Mouse (Mus musculus): ENCODE measurements at regions not wholly inside any gene's neighbourhood (a gene's known extent, or its start where the extent isn't known, plus 50 kb on each side); places are given as distances from the start of the nearest gene placed in this dataset.

DNA sequence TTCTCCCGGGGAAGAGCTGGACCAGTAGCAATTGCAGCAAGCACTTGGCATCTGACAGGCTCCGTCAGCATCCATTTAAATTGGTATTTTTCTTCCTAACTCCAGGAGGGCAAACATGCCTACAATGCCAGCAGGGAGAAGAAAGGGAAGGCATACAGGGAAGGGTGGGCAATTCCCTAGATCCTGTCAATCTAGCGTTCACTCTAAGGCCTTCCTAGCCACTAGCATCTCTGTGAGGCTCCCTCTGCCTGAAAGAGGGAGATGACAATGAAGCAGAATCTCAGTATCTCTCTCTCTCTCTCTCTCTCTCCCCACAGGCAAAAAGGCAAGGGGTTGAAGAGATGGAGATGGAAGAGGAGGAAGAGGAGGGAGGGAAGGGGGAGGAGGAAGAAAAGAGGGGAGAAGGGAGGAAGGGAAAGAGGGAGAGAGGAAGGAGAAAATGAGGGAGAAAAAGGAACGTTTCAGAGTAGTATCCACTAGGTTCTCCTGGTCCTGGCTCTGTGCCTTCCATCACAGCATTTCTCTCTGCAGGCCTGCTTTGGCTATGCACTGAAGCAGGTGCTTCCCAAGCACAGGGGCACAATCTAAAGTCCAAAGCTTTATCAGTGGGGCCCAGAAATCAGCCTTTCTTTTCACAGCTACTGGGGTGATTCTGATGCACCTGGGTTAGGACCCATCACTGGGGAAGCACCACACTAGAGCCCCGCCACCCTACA lies 72.2 kb upstream of the Frmpd3 start:
- no peak for ATAC-seq (ENCODE audit: low FRiP score, low TSS enrichment)

DNA sequence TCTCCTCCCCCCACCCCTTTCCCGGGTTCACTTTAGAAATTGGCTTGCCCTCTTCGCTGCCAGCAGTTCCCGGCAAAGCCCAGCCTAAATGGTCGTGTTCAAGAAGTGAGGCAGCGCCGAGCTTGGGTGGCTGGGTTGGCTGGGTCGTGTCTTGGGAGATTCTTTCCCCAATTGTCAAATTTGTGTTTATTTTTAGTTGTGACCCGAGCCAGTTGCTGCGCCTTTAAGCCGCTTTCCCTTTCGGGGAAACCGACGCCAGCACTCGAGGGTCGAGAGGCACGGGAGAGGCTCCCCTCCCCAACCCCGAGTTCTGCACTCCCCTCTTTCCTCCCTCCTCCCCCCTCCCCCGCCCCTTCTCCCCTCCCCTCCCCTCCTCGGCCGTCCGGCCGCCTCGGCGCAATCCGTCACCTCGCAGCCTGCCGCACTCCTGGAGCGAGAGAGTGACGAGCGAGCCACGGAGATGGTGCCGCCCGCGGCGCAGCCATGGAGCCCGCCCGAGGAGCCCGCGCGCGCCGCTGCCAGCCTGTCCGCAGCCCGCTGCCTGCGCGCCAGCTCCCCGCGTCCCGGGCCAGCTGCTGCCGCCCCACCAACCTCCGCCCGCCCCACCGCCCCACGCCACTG lies 64.6 kb upstream of the Frmpd3 start:
- peak overlapping the region; percentile 56 for H3K4me2 ChIP-seq (ENCODE audit: low read length)
- peak; percentile 75 for ATAC-seq (ENCODE audit: low FRiP score, low TSS enrichment)
- H3K27ac ChIP-seq (replicated peaks; ENCODE audit: low read depth, low read length) = peak overlapping the region; percentile 72
- no peaks in the 10 kb centered on the region for H3K27me3 ChIP-seq (ENCODE audit: control insufficient read depth, insufficient read depth, low read length)
- H3K9ac ChIP-seq (replicated peaks; ENCODE audit: low read length) = peak overlapping the region; percentile 70
- DNase-seq = peak; percentile 65
- no peaks in the 10 kb centered on the region for H3K9me3 ChIP-seq (ENCODE audit: control insufficient read depth, low read length)
- no peaks in the 10 kb centered on the region for H3K4me1 ChIP-seq (ENCODE audit: control insufficient read depth, insufficient read depth, low read length)
- 15% methylated on average over 40 of the region's 54 CpGs for WGBS
- H3K36me3 ChIP-seq (ENCODE audit: control insufficient read depth, insufficient read depth, low read length) = no peaks in the 10 kb centered on the region
- peak overlapping the region; percentile 53 for H3K4me3 ChIP-seq (replicated peaks; ENCODE audit: low read depth, low read length)

More for the DNA sequence above, 72.2 kb upstream of the Frmpd3 start:
- H3K4me2 ChIP-seq (ENCODE audit: low read length) = no peak overlapping the region
- H3K9ac ChIP-seq (replicated peaks; ENCODE audit: low read length) = no peak overlapping the region
- H3K4me3 ChIP-seq (replicated peaks; ENCODE audit: low read depth, low read length) = no peak overlapping the region
- peak; percentile 13 for DNase-seq
- no peaks in the 10 kb centered on the region for H3K9me3 ChIP-seq (ENCODE audit: control insufficient read depth, low read length)
- H3K36me3 ChIP-seq (ENCODE audit: control insufficient read depth, insufficient read depth, low read length) = no peaks in the 10 kb centered on the region
- H3K4me1 ChIP-seq (ENCODE audit: control insufficient read depth, insufficient read depth, low read length) = no peaks in the 10 kb centered on the region
- H3K27ac ChIP-seq (replicated peaks; ENCODE audit: low read depth, low read length) = no peak overlapping the region
- H3K27me3 ChIP-seq (ENCODE audit: control insufficient read depth, insufficient read depth, low read length) = no peaks in the 10 kb centered on the region
- WGBS = 45% methylated on average over 5 of the region's 5 CpGs

DNA sequence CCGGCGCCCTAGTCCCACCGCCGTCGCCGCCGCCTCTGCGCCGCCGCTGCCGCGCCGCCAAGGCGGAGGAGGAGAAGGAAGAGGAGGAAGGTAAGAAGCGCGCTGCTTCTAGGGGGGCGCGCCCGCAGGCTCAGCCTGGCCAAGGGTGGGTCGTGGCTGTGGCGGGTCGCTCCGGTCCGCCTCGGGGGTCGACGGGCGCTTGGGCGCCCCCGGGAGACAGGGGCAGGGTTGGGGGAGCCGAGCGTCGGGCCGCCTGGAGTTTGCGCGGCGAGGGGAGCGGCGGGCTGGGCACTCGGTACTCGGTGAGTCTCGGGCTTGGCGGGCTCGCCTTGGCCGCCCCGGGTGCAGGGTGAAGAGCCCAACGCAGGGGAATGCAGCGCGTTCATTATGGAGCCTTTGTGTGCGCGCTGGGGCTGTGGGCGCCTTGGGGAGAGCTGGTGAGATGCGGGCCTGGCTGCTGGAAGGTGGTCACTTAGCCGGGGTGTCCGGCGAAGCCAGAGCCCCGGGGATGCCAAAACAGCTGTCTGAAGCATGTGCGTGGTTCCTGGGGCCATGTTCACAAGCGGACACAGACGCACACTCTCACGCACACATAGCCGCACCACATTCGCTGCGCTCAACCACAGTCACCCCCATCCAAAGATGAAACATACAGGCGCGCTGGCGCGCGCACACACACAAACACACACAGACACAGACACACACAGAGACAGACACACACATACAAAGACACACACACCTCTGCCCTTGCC lies 63.9 kb upstream of the Frmpd3 start:
- WGBS = 23% methylated on average over 62 of the region's 69 CpGs
- H3K4me1 ChIP-seq (ENCODE audit: control insufficient read depth, insufficient read depth, low read length) = no peaks in the 10 kb centered on the region
- peak overlapping the region; percentile 53 for H3K4me3 ChIP-seq (replicated peaks; ENCODE audit: low read depth, low read length)
- H3K4me2 ChIP-seq (ENCODE audit: low read length) = peak overlapping the region; percentile 56
- peak; percentile 41 for ATAC-seq (ENCODE audit: low FRiP score, low TSS enrichment)
- H3K27ac ChIP-seq (replicated peaks; ENCODE audit: low read depth, low read length) = peak overlapping the region; percentile 72
- DNase-seq = peak; percentile 56
- H3K9me3 ChIP-seq (ENCODE audit: control insufficient read depth, low read length) = no peaks in the 10 kb centered on the region
- no peaks in the 10 kb centered on the region for H3K27me3 ChIP-seq (ENCODE audit: control insufficient read depth, insufficient read depth, low read length)
- peak overlapping the region; percentile 70 for H3K9ac ChIP-seq (replicated peaks; ENCODE audit: low read length)
- no peaks in the 10 kb centered on the region for H3K36me3 ChIP-seq (ENCODE audit: control insufficient read depth, insufficient read depth, low read length)

DNA sequence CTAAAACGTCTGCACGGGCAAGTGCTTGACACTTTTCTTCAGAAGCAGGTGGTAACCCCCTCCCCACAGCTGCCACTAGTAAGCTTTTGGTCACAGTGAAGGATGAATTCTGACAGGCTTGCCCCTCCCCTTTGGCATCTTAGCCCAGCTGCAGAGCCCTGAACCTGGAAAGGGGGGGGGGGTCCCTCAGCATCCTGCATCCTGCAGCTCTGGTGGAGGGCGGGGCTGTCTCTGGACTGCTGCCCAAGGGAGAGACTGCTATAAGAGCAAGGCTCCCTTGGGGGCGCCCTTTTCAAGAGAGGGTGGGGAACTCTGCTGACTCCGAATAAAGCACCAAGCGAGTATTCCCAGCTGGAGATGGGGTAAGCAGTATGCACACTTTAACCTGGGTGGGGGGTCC lies 62.8 kb upstream of the Frmpd3 start:
- H3K4me3 ChIP-seq (replicated peaks; ENCODE audit: low read depth, low read length) = peak overlapping the region; percentile 53; the same call in 1 of the 2 replicates
- no peak overlapping the region for H3K27ac ChIP-seq (replicated peaks; ENCODE audit: low read depth, low read length)
- H3K9me3 ChIP-seq (ENCODE audit: control insufficient read depth, low read length) = no peaks in the 10 kb centered on the region
- H3K36me3 ChIP-seq (ENCODE audit: control insufficient read depth, insufficient read depth, low read length) = no peaks in the 10 kb centered on the region
- peak overlapping the region; percentile 56 for H3K4me2 ChIP-seq (ENCODE audit: low read length)
- H3K9ac ChIP-seq (replicated peaks; ENCODE audit: low read length) = no peak overlapping the region
- 25% methylated on average over 6 of the region's 6 CpGs for WGBS
- H3K27me3 ChIP-seq (ENCODE audit: control insufficient read depth, insufficient read depth, low read length) = no peaks in the 10 kb centered on the region
- ATAC-seq (ENCODE audit: low FRiP score, low TSS enrichment) (peak; percentile 49; the same call in 1 of the 2 replicates), DNase-seq (peak; percentile 68)
- no peaks in the 10 kb centered on the region for H3K4me1 ChIP-seq (ENCODE audit: control insufficient read depth, insufficient read depth, low read length)

DNA sequence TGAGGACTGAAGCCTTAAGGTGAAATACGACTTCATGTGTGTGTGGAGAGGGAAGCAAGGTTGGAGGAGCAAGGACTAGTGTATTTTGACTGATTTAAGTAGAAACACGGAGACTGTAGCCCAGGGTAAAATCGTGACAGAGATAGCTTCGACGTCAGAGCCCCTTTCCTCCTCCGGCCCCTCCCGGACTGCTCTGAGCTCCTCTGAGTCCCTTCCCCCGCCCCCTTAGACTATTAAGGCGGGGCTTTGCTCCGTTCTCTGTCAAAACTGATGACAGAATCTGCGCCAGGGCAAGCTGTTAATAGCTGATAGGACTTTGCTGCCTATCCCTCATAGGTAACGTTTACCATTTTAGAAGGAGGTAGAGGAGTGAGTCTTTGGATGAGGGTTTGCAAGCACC lies 62.0 kb upstream of the Frmpd3 start:
- Histone ChIP-seq H3K4me1 (ENCODE audit: control insufficient read depth, insufficient read depth, low read length) (no peaks in the 10 kb centered on the region), H3K4me2 (ENCODE audit: low read length) (peak overlapping the region; percentile 45), H3K27me3 (ENCODE audit: control insufficient read depth, insufficient read depth, low read length) (no peaks in the 10 kb centered on the region), H3K36me3 (ENCODE audit: control insufficient read depth, insufficient read depth, low read length) (no peaks in the 10 kb centered on the region), H3K9ac (replicated peaks; ENCODE audit: low read length) (no peak overlapping the region; the same call in 1 of the 2 replicates), H3K4me3 (replicated peaks; ENCODE audit: low read depth, low read length) (peak overlapping the region; percentile 10; the same call in 1 of the 2 replicates), H3K27ac (replicated peaks; ENCODE audit: low read depth, low read length) (no peak overlapping the region), H3K9me3 (ENCODE audit: control insufficient read depth, low read length) (no peaks in the 10 kb centered on the region)
- ATAC-seq (ENCODE audit: low FRiP score, low TSS enrichment) (0 out of 2 replicates have a peak, but pooled peaks have one; percentile 22), DNase-seq (peak; percentile 50)
- 18% methylated on average over 12 of the region's 12 CpGs for WGBS

All from midbrain, embryonic 14.5 days (tissue).